Mouse (Mus musculus) adipocyte (in vitro differentiated cells): ENCODE results near the gene A730071L15Rik.
A peak's percentile ranks its signal among the peaks of the same experiment; 100 is the strongest.

Experiments
- DNase-seq: peaks from one replicate; pipeline ENCODE4 v3.0.0-alpha.2; 2016; ENCODE audit warnings: low spot score

The A730071L15Rik gene

DNA sequence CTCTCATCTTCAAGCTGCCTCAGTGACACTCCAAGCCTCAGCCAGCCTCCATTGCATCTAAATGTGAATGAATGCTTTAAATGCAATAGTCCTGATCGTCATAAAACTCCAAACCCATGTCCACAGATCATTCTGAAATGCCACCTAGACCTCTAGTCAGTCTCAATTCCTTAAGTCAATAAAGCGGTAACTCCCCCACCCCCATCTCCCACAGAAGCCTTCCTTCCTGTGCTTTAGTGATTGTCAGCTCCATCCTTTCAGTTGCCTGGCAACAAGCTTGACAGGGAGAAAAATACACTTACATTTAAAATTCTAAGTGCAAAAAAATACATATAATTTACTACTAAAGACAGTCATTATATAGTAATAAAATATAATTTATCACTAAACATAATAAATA lies 16.6 kb upstream of the A730071L15Rik start:
- no peak for DNase-seq

GRCm38 (mm10) chr11:6184202-6184935 lies 15.5 kb upstream of the A730071L15Rik start:
- DNase-seq = peak; percentile 15

DNA sequence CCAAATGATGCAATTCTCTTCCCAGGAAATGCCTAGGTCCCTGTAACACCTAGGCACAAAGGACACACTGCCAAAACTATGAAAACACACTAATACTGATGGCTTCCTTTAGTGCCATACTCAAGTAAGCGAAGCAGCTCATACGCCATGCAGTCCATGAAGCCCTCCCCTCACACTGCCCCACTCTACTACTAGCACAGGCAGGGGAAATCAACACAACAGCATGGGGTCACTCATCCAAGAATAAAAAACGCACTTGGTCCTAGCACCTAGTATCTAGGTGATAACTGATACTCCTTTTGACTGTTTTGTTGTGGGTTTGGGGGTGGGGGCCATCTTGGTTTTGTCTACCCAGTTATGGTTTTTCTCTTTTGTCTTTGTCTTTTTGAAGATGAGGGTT lies 12.4 kb upstream of the A730071L15Rik start:
- no peak for DNase-seq

DNA sequence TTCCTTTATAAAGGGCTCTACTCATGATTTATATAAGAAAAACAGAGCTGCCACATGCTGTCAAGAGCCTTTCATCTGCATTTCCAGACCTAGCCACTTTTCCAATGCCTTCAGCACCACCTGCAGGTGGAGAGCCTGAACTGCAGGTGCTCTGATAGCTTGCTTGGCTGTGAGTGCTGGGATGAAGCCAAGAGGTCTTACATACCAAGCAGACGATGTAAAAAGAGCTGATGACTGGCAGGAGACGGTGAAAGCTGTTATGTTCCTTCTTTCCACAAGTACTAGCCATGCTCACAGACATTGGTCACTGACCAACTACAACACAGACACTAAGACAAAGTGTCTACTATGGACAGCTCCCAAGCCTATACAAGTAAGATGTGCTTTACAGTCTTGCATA lies 12.0 kb upstream of the A730071L15Rik start:
- peak; percentile 97 for DNase-seq

GRCm38 (mm10) chr11:6196780-6197179 lies 3.0 kb upstream of the A730071L15Rik start:
- no peak for DNase-seq

GRCm38 (mm10) chr11:6198449-6198848 lies 1.4 kb upstream of the A730071L15Rik start:
- DNase-seq = no peak

DNA sequence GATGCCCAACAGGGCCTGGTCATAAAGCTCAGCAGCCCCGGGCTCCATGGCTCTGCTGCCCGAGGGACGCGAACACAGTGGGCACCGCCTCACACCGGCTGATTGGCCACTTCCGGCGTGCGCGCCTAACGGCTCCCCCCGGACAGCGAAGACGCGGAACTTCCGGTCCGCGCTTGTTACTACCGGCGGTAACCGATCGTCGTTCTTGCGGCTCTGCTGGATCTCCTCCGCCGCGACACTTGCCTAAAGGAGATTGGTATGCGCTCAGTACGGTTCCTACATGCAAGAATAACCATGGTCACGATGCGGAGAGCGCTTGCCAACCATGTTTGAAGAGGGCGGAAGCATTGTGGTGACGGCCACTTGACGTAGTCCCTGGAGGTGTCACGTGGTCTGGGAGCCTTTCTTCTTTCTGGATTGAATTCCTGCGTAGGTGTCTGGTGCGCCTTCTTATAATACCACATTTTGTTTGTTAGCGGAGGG lies 299 bp downstream of the A730071L15Rik start, which contains the start of gene Nudcd3:
Nudcd3 (minus strand) TSS at position 329 of the 483 bp plus-strand sequence.
- peak; percentile 91 for DNase-seq

DNA sequence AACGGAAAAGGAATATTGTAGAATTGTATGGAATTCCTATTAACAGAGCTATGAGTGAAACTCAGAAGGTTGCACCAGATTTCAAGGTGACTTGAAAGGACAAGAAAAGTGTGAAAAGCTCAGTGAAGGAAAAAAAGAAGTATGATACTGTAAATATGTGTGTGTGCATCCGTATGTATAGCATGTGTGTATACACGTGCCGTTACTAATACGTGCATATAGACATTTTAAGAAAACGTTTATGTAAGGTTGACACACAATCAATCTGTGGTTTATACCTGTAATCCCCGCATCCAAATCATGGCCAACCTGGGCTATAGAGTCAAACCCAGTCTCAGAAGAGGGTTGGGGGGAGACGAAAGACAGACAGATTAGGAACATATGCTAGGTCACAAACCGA lies 741 bp downstream of the A730071L15Rik start:
- no peak for DNase-seq

DNA sequence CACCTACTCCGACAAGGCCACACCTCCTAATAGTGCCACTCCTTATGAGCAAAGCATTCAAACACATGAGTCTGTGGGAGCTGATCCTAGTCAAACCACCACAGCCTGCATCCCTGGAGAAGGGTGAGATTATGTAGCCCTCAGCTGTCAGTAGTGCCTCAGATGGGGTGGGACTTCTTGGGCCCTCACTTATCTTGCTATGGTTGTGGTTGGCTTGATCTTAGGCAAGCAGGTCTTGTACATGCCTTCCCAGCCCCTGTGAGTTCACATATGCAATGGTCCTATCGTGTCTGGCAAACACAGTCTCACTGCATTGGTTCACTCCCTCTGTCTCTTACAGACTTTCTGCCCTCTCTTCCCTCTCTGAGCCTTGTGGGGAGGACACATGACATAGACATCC lies 7.3 kb downstream of the A730071L15Rik start:
- DNase-seq = no peak

GRCm38 (mm10) chr11:6208158-6208557 lies 8.3 kb downstream of the A730071L15Rik start:
- no peak for DNase-seq

- no peak for DNase-seq
These were observed 17.0 kb downstream of the A730071L15Rik start for GRCm38 (mm10) chr11:6216834-6217233.

GRCm38 (mm10) chr11:6218189-6218896 lies 18.5 kb downstream of the A730071L15Rik start:
- no peak for DNase-seq

DNA sequence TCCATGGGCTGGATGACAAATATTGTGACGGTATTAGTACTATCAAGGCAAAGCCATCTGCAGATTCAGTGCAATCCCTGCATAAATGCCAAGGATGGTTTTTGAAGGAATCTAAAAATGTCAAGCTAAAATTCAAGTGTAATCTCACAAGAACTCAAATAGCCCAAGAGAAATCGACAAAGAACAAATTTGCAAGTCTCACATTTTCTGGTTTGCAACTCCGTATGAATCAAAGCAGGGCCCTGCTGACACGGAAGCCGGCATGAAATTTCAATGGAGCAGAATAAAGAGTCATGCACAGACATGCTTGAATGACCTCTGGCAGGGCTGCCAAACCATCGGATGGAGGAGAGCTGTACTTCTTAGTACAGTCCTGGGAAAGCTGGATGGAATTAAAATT lies 20.1 kb downstream of the A730071L15Rik start:
- DNase-seq = no peak

DNA sequence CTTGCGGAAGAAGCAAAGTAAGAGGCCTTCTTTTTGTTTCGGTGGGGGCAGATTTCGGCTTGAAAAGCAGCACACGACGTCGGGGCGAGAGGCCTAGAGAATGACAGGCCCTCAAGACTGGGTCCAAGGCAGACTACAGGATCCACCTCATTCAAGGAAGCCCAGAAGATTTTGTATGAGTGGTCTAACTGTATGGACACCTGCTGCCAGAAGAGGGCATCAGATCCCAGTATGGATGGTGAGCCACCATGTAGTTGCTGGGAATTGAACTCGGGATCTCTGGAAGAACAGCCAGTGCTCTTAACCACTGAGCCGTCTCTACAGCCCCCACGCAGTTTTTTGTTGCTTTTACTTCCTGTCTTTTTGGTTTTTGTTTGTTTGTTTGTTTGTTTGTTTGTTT lies 22.4 kb downstream of the A730071L15Rik start:
- no peak for DNase-seq

- no peak for DNase-seq
These were observed 24.9 kb downstream of the A730071L15Rik start for GRCm38 (mm10) chr11:6224541-6225229.

- DNase-seq = no peak
These were observed 30.2 kb downstream of the A730071L15Rik start, which contains the start of gene Npc1l1 for GRCm38 (mm10) chr11:6230012-6230411. Gene Npc1l1, minus strand, starts transcription at chr11:6230143.

DNA sequence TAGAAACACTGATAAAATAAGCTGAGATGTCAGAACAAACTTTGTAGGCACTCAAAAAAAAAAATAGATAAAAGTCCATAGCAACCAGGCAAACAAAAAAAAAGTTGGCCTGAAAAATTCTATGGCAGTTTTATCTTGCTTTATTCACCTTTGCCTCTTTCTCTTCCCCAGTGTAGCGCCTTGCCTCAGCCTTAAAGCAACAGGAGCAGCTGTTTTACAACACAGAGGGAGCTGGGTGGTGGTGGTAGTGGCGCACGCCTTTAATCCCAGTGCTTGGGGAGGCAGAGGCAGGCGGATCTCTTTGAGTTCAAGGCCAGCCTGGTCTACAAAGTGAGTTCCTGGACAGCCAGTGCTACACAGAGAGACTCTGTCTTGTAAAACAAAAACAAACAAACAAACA lies 33.2 kb downstream of the A730071L15Rik start:
- DNase-seq = peak; percentile 38

GRCm38 (mm10) chr11:6244707-6245106 lies 44.9 kb downstream of the A730071L15Rik start:
- DNase-seq = no peak
